Mouse (Mus musculus) CH12.LX (cell line): ENCODE measurements around the gene Thumpd2.

Experiments used
- CTCF ChIP-seq, 2 experiments: IDR thresholded peaks in 1 of 2; conservative IDR thresholded peaks in 1 of 2; 2 replicates each; pipeline ENCODE4 v1.5.1; 2011 to 2012; ENCODE audit warnings: low read depth in 2 of 2, low read length in 2 of 2, improper control_type of control experiment in 1 of 2, inconsistent platforms in 1 of 2, mild to moderate bottlenecking in 1 of 2, moderate library complexity in 1 of 2
- EP300 ChIP-seq: IDR thresholded peaks from 2 replicates; pipeline ENCODE4 v1.6.1; 2011; ENCODE audit warnings: low read length, improper control_type of control experiment
- ETS1 ChIP-seq: conservative IDR thresholded peaks from 2 replicates; pipeline ENCODE4 v1.6.1; 2012; ENCODE audit warnings: low read depth, mild to moderate bottlenecking, inconsistent platforms, low read length, improper control_type of control experiment, moderate library complexity
- JUN ChIP-seq: IDR thresholded peaks from 2 replicates; pipeline ENCODE4 v1.6.1; 2011; ENCODE audit warnings: low read depth, mild to moderate bottlenecking, low read length, improper control_type of control experiment, moderate library complexity; ENCODE audit not compliant: insufficient read depth
- MAX ChIP-seq: IDR thresholded peaks from 2 replicates; pipeline ENCODE4 v1.6.1; 2011; ENCODE audit warnings: low read length, improper control_type of control experiment
- NRF1 ChIP-seq: IDR thresholded peaks from 2 replicates; pipeline ENCODE4 v1.6.1; 2014; ENCODE audit warnings: low read depth, mild to moderate bottlenecking, inconsistent platforms, low read length, improper control_type of control experiment, moderate library complexity
- POLR2A ChIP-seq: IDR thresholded peaks from 2 replicates; pipeline ENCODE4 v1.6.1; 2011; ENCODE audit warnings: low read depth, mild to moderate bottlenecking, improper control_type of control experiment, low read length
- POLR2AphosphoS2 ChIP-seq: IDR thresholded peaks from 2 replicates; pipeline ENCODE4 v1.6.1; 2011; ENCODE audit warnings: low read depth, low read length, improper control_type of control experiment
- SIN3A ChIP-seq: IDR thresholded peaks from 2 replicates; pipeline ENCODE4 v1.6.1; 2012; ENCODE audit warnings: low read length, improper control_type of control experiment, inconsistent platforms
- SMC3 ChIP-seq: IDR thresholded peaks from 2 replicates; pipeline ENCODE4 v1.6.1; 2011; ENCODE audit warnings: low read depth, low read length, improper control_type of control experiment
- TBP ChIP-seq: conservative IDR thresholded peaks from 2 replicates; pipeline ENCODE4 v1.6.1; 2011; ENCODE audit warnings: low read depth, low read length, improper control_type of control experiment
- USF2 ChIP-seq: conservative IDR thresholded peaks from 2 replicates; pipeline ENCODE4 v1.6.1; 2011; ENCODE audit warnings: low read depth, low read length, improper control_type of control experiment
- ZKSCAN1 ChIP-seq: IDR thresholded peaks from 2 replicates; pipeline ENCODE4 v1.6.1; 2012; ENCODE audit warnings: low read depth, inconsistent platforms, low read length, improper control_type of control experiment, borderline replicate concordance
- ZNF384 ChIP-seq: IDR thresholded peaks from 2 replicates; pipeline ENCODE4 v1.6.1; 2012; ENCODE audit warnings: low read depth, low read length, improper control_type of control experiment, inconsistent platforms

- no peak for TF ChIP-seq MAX
- TF ChIP-seq POLR2A = no peak
- no peak for TF ChIP-seq TBP
- no peak for TF ChIP-seq CTCF (conservative IDR thresholded peaks at IDR 0.05 in 1 of 2, IDR thresholded peaks at IDR 0.05 in 1 of 2; ENCODE audit: low read depth in 2 of 2, low read length in 2 of 2)
- TF ChIP-seq POLR2AphosphoS2 = no peak
- no peak for TF ChIP-seq ZKSCAN1
- no peak for TF ChIP-seq NRF1
- no peak for TF ChIP-seq ETS1
- no peak for TF ChIP-seq SIN3A
- TF ChIP-seq ZNF384 = no peak
- TF ChIP-seq JUN = no peak
- TF ChIP-seq EP300 = no peak
- TF ChIP-seq USF2 = no peak
- no peak for TF ChIP-seq SMC3
Measured at GRCm38 (mm10) chr17:81045115-81045514, 19.8 kb downstream of the Thumpd2 start.
